23 mouse cellular contexts compared by ENCODE assay signal in the genomic region with DNA sequence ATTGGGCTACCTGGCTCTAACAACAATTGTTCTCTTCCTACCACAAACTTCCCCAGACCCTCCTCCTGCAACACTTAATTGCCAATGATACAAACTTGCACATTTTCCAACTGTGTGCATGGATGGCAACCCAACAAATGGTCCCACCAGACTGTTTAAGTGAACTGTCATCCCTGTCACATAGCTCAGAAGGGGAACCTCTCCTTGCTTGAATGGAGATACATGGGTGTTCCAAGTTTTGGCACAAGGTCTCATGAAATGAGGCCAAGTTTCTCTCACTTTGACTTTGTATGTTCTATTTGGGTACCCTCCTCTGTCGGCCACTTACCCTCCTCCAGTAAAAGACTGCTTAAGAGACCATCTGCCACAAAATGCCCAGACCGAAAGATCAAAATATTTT.
A peak's percentile ranks its signal among the peaks of the same experiment; 100 is the strongest.
DNase-seq lines count a peak whose midpoint lies in the region; ATAC-seq and TF ChIP-seq lines count a peak whose summit lies in the region.
"Had no signal": no experiment of that assay in that cellular context is flagged by ENCODE, and none has a peak within 500 bp of the region (broad histone marks: within the 10 kb centered on the region; RNA-seq: fewer than 3 reads in every experiment).

No protein-coding gene starts in this region.

- no peaks in the 10 kb centered on the region for H3K9me3 ChIP-seq in forebrain, embryonic 13.5 days (replicated peaks)
- H3K9me3 ChIP-seq in forebrain, embryonic 11.5 days (ENCODE audit: control insufficient read depth, low read length) = no peaks in the 10 kb centered on the region
- no peaks in the 10 kb centered on the region for H3K9me3 ChIP-seq in hindbrain, embryonic 16.5 days (ENCODE audit: control insufficient read depth, low read length)
- no peaks in the 10 kb centered on the region for H3K9me3 ChIP-seq in hindbrain, embryonic 14.5 days (ENCODE audit: control insufficient read depth, low read length)
- H3K9me3 ChIP-seq in forebrain, embryonic 16.5 days (ENCODE audit: control insufficient read depth, low read length) = no peaks in the 10 kb centered on the region
- H3K9me3 ChIP-seq: embryonic facial prominence, embryonic 12.5 days; heart, embryonic 15.5 days; hindbrain, embryonic 15.5 days had no signal

- H3K4me1 ChIP-seq in forebrain, embryonic 13.5 days = no peaks in the 10 kb centered on the region
- no peaks in the 10 kb centered on the region for H3K4me1 ChIP-seq in forebrain, embryonic 11.5 days (replicated peaks; ENCODE audit: control insufficient read depth, insufficient read depth, low read length)
- H3K4me1 ChIP-seq in hindbrain, embryonic 16.5 days (ENCODE audit: control insufficient read depth, insufficient read depth, low read depth, low read length) = no peaks in the 10 kb centered on the region
- H3K4me1 ChIP-seq in hindbrain, embryonic 14.5 days (replicated peaks; ENCODE audit: control insufficient read depth, insufficient read depth, low read length) = no peaks in the 10 kb centered on the region
- no peaks in the 10 kb centered on the region for H3K4me1 ChIP-seq in forebrain, embryonic 16.5 days (replicated peaks; ENCODE audit: control insufficient read depth, insufficient read depth, low read length)
- H3K4me1 ChIP-seq: embryonic facial prominence, embryonic 12.5 days; heart, embryonic 15.5 days; hindbrain, embryonic 15.5 days had no signal

- no peak overlapping the region for H3K27ac ChIP-seq in forebrain, embryonic 13.5 days
- no peak overlapping the region for H3K27ac ChIP-seq in forebrain, embryonic 11.5 days (ENCODE audit: low read depth, low read length)
- no peak overlapping the region for H3K27ac ChIP-seq in hindbrain, embryonic 16.5 days (ENCODE audit: low read depth, low read length)
- H3K27ac ChIP-seq in hindbrain, embryonic 14.5 days = no peak overlapping the region
- no peak overlapping the region for H3K27ac ChIP-seq in forebrain, embryonic 16.5 days (ENCODE audit: low read length)
- H3K27ac ChIP-seq: embryonic facial prominence, embryonic 12.5 days; heart, embryonic 15.5 days; hindbrain, embryonic 15.5 days had no signal

- H3K27me3 ChIP-seq in forebrain, embryonic 13.5 days = no peaks in the 10 kb centered on the region
- no peaks in the 10 kb centered on the region for H3K27me3 ChIP-seq in forebrain, embryonic 11.5 days (ENCODE audit: control insufficient read depth, insufficient read depth, low read length)
- no peaks in the 10 kb centered on the region for H3K27me3 ChIP-seq in hindbrain, embryonic 16.5 days (replicated peaks; ENCODE audit: control insufficient read depth, insufficient read depth, low read length)
- H3K27me3 ChIP-seq in hindbrain, embryonic 14.5 days (ENCODE audit: control insufficient read depth, insufficient read depth, low read length) = no peaks in the 10 kb centered on the region
- H3K27me3 ChIP-seq in forebrain, embryonic 16.5 days (replicated peaks; ENCODE audit: control insufficient read depth, insufficient read depth, low read length) = no peaks in the 10 kb centered on the region
- H3K27me3 ChIP-seq: CH12.LX; embryonic facial prominence, embryonic 12.5 days; heart, embryonic 15.5 days; hindbrain, embryonic 15.5 days had no signal

- TF ChIP-seq POLR2A in brain, embryonic 14.5 days (IDR thresholded peaks at IDR 0.05; ENCODE audit: borderline replicate concordance, extremely low read depth, insufficient read depth, insufficient read length, poor library complexity, severe bottlenecking) = no peak

- DNase-seq in forebrain, embryonic 11.5 days (ENCODE audit: low spot score) = no peak
- DNase-seq in hindbrain, embryonic 14.5 days (ENCODE audit: low spot score) = no peak
- peak; percentile 61 for DNase-seq in brain, embryonic 14.5 days (ENCODE audit: low read depth)
- DNase-seq in adrenal gland, postnatal 25 days = no peak
- DNase-seq: adrenal gland, adult 2 months; adrenal gland, postnatal 36 days; cerebellum, adult 18-20 months; cerebellum, adult 9-11 months; gastrocnemius, postnatal 36 days; heart, adult 11 months; heart, postnatal 14 days; kidney, adult 11 months; kidney, adult 9 months had no signal

- 89% methylated on average over 2 of the region's 2 CpGs for WGBS in forebrain, embryonic 13.5 days
- WGBS in forebrain, embryonic 11.5 days = 90% methylated on average over 2 of the region's 2 CpGs
- WGBS in hindbrain, embryonic 16.5 days = 76% methylated on average over 2 of the region's 2 CpGs
- WGBS in hindbrain, embryonic 14.5 days = 79% methylated on average over 2 of the region's 2 CpGs
- 58% methylated on average over 2 of the region's 2 CpGs for WGBS in forebrain, embryonic 16.5 days

- no peak for TF ChIP-seq CTCF in brain, embryonic 14.5 days (IDR thresholded peaks at IDR 0.05; ENCODE audit: borderline replicate concordance, extremely low read depth, insufficient read depth, insufficient read length)

- no peak overlapping the region for H3K9ac ChIP-seq in forebrain, embryonic 13.5 days
- no peak overlapping the region for H3K9ac ChIP-seq in forebrain, embryonic 11.5 days (ENCODE audit: low read length)
- H3K9ac ChIP-seq in hindbrain, embryonic 16.5 days (ENCODE audit: low read depth, low read length) = no peak overlapping the region
- H3K9ac ChIP-seq in hindbrain, embryonic 14.5 days = no peak overlapping the region
- no peak overlapping the region for H3K9ac ChIP-seq in forebrain, embryonic 16.5 days (replicated peaks; ENCODE audit: low read depth, low read length)
- H3K9ac ChIP-seq: embryonic facial prominence, embryonic 12.5 days; heart, embryonic 15.5 days; hindbrain, embryonic 15.5 days had no signal

- no peak overlapping the region for H3K4me3 ChIP-seq in forebrain, embryonic 13.5 days
- no peak overlapping the region for H3K4me3 ChIP-seq in forebrain, embryonic 11.5 days (ENCODE audit: low read depth, low read length)
- no peak overlapping the region for H3K4me3 ChIP-seq in hindbrain, embryonic 16.5 days (ENCODE audit: low read length)
- no peak overlapping the region for H3K4me3 ChIP-seq in hindbrain, embryonic 14.5 days (replicated peaks; ENCODE audit: low read length)
- no peak overlapping the region for H3K4me3 ChIP-seq in forebrain, embryonic 16.5 days (replicated peaks; ENCODE audit: low read length)
- H3K4me3 ChIP-seq: embryonic facial prominence, embryonic 12.5 days; heart, embryonic 15.5 days; hindbrain, embryonic 15.5 days had no signal

- no peaks in the 10 kb centered on the region for H3K36me3 ChIP-seq in forebrain, embryonic 13.5 days (ENCODE audit: poor library complexity, severe bottlenecking)
- no peaks in the 10 kb centered on the region for H3K36me3 ChIP-seq in forebrain, embryonic 11.5 days (ENCODE audit: control insufficient read depth, insufficient read depth, low read length)
- no peaks in the 10 kb centered on the region for H3K36me3 ChIP-seq in hindbrain, embryonic 16.5 days (ENCODE audit: control insufficient read depth, insufficient read depth, low read length)
- H3K36me3 ChIP-seq in hindbrain, embryonic 14.5 days (replicated peaks; ENCODE audit: control insufficient read depth, insufficient read depth) = no peaks in the 10 kb centered on the region
- H3K36me3 ChIP-seq in forebrain, embryonic 16.5 days (ENCODE audit: control insufficient read depth, insufficient read depth) = no peaks in the 10 kb centered on the region
- H3K36me3 ChIP-seq: embryonic facial prominence, embryonic 12.5 days; heart, embryonic 15.5 days; hindbrain, embryonic 15.5 days had no signal

- H3K4me2 ChIP-seq in forebrain, embryonic 13.5 days = no peak overlapping the region
- no peak overlapping the region for H3K4me2 ChIP-seq in forebrain, embryonic 11.5 days (ENCODE audit: low read depth, low read length, severe bottlenecking)
- H3K4me2 ChIP-seq in hindbrain, embryonic 16.5 days (ENCODE audit: low read length) = no peak overlapping the region
- H3K4me2 ChIP-seq in hindbrain, embryonic 14.5 days (replicated peaks) = no peak overlapping the region
- no peak overlapping the region for H3K4me2 ChIP-seq in forebrain, embryonic 16.5 days (ENCODE audit: low read length)
- H3K4me2 ChIP-seq: embryonic facial prominence, embryonic 12.5 days; heart, embryonic 11.5 days; heart, embryonic 15.5 days; hindbrain, embryonic 15.5 days had no signal

- ATAC-seq in forebrain, embryonic 13.5 days = peak; percentile 71; the same call in 1 of the 2 replicates
- ATAC-seq in forebrain, embryonic 11.5 days (replicated peaks; ENCODE audit: low FRiP score) = no peak
- peak; percentile 45; the same call in 1 of the 2 replicates for ATAC-seq in hindbrain, embryonic 16.5 days
- ATAC-seq in hindbrain, embryonic 14.5 days (ENCODE audit: low FRiP score) = no peak
- peak; percentile 84 for ATAC-seq in forebrain, embryonic 16.5 days
- ATAC-seq: activated CD4-positive, CD25-positive, alpha-beta regulatory T cell, adult 4 months; Patski had no signal

Comparison
In these comparisons a context has a peak if more than half of its experiments do, and no peak if none do; other contexts are left out.
1. ATAC-seq: peak in forebrain, embryonic 13.5 days (single experiment), hindbrain, embryonic 16.5 days (single experiment) and forebrain, embryonic 16.5 days (single experiment); none in forebrain, embryonic 11.5 days (single experiment) and hindbrain, embryonic 14.5 days (single experiment).